Mouse (Mus musculus): ENCODE measurements around the gene Ipo11. TPM values are rescaled to one million over a fixed set of nuclear protein-coding genes. Genes with fewer than 3 reads are reported as not detected.
A peak's percentile ranks its signal among the peaks of the same experiment; 100 is the strongest.
"Not testable (repeated sequence)": the region's sequence is repeated elsewhere in the genome, so short reads cannot be mapped to it uniquely, and the experiment has no call there.

The Ipo11 gene
- polyA plus RNA-seq, 1 experiment: 13.6 TPM

- WGBS: 94% methylated on average over 1 of the region's 1 CpGs
- H3K4me1 ChIP-seq (ENCODE audit: control insufficient read depth, insufficient read depth, low read length): peaks cover 2% of the 10 kb centered on the region
- TF ChIP-seq POLR2A (IDR thresholded peaks at IDR 0.05; ENCODE audit: borderline replicate concordance, extremely low read depth, low read depth, low read length) (no peak), CTCF (IDR thresholded peaks at IDR 0.05; ENCODE audit: insufficient read depth, low read length) (no peak)
- no peak for DNase-seq
- no peak overlapping the region for H3K4me3 ChIP-seq (replicated peaks; ENCODE audit: extremely low read depth, low read depth, low read length)
Measured at GRCm38 (mm10) chr13:106942721-106943120, 6.0 kb upstream of the Ipo11 start.

GRCm38 (mm10) chr13:106941211-106941976, 4.6 kb upstream of the Ipo11 start:
- WGBS: 29% methylated on average over 7 of the region's 7 CpGs
- no peak for DNase-seq
- Histone ChIP-seq H3K4me3 (replicated peaks; ENCODE audit: extremely low read depth, low read depth, low read length) (no peak overlapping the region), H3K4me1 (ENCODE audit: control insufficient read depth, insufficient read depth, low read length) (no peaks in the 10 kb centered on the region)
- TF ChIP-seq POLR2A (IDR thresholded peaks at IDR 0.05; ENCODE audit: borderline replicate concordance, extremely low read depth, low read depth, low read length) (no peak), CTCF (IDR thresholded peaks at IDR 0.05; ENCODE audit: insufficient read depth, low read length) (no peak)

GRCm38 (mm10) chr13:106937138-106937472, 347 bp upstream of the Ipo11 start:
- 27% methylated on average over 7 of the region's 7 CpGs for WGBS
- H3K4me3 ChIP-seq (replicated peaks; ENCODE audit: extremely low read depth, low read depth, low read length): peak overlapping the region; percentile 52
- H3K4me1 ChIP-seq (ENCODE audit: control insufficient read depth, insufficient read depth, low read length): no peaks in the 10 kb centered on the region
- DNase-seq: no peak
- TF ChIP-seq CTCF (IDR thresholded peaks at IDR 0.05; ENCODE audit: insufficient read depth, low read length) (no peak), POLR2A (IDR thresholded peaks at IDR 0.05; ENCODE audit: borderline replicate concordance, extremely low read depth, low read depth, low read length) (no peak)

DNA sequence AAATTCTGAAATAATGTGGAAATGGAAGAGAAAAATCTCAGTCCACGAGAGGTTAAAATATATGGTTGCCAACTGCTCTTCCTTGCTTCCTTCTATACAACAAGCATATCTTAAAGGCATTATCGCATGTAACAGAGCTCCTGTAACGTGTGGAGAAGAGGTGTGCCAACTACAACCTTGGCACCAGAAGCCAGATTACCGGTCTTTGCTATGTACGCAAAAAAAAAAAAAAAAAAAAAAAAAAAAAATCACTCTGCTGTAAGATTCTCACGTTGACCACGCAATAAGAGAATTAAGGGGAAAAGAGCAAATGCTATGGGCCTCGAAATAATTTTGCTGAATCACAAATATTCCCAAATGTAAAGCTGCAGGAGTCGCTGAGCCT, 895 bp downstream of the Ipo11 start:
- 3% methylated on average over 9 of the region's 9 CpGs for WGBS
- TF ChIP-seq CTCF (IDR thresholded peaks at IDR 0.05; ENCODE audit: insufficient read depth, low read length): no peak
- no peak for TF ChIP-seq POLR2A (IDR thresholded peaks at IDR 0.05; ENCODE audit: borderline replicate concordance, extremely low read depth, low read depth, low read length)
- Histone ChIP-seq H3K4me1 (ENCODE audit: control insufficient read depth, insufficient read depth, low read length) (no peaks in the 10 kb centered on the region), H3K4me3 (replicated peaks; ENCODE audit: extremely low read depth, low read depth, low read length) (peak overlapping the region; percentile 87)
- no peak for DNase-seq

DNA sequence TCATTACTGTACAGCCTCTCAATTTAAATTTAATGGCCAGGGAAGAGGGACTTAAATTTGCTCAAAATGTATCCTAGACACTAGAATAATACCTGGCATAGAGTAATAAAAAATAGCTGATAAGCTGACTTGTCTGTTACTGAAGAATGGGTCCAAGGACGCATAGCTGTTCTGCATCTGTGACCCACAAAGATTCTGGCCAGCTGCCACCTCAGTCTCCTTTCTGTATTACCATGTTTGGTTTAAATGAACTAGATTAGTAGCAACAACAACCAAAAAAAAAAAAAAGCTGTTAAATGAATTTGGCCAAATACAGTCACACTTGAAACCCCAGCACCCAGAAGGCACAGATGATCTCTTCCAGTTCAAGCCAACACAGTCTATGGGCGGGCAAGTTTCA, 7.6 kb downstream of the Ipo11 start:
- TF ChIP-seq POLR2A (IDR thresholded peaks at IDR 0.05; ENCODE audit: borderline replicate concordance, extremely low read depth, low read depth, low read length) (no peak), CTCF (IDR thresholded peaks at IDR 0.05; ENCODE audit: insufficient read depth, low read length) (no peak)
- no peak for DNase-seq
- H3K4me1 ChIP-seq (ENCODE audit: control insufficient read depth, insufficient read depth, low read length): no peaks in the 10 kb centered on the region
- no peak overlapping the region for H3K4me3 ChIP-seq (replicated peaks; ENCODE audit: extremely low read depth, low read depth, low read length)
- WGBS: 81% methylated on average over 2 of the region's 2 CpGs

DNA sequence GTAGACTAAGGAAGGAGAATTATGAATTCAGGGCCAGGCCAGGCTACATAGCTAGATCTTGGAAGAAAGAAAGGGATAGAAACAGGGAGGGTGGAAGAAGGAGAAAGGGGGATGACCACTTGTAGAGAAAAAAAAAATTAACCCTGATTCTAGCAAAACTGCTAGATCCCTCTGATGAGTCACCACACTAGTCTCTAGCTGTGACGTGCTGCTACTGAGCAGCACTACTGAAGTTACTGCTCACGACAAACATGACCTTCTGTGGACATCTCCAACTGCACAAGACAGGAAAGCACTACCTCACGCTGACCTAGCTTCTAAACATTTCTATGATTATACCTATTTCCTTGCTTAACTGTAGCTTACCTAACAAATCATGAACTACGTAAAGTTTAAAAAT, 8.5 kb downstream of the Ipo11 start:
- DNase-seq: no peak
- Histone ChIP-seq H3K4me1 (ENCODE audit: control insufficient read depth, insufficient read depth, low read length) (no peaks in the 10 kb centered on the region), H3K4me3 (replicated peaks; ENCODE audit: extremely low read depth, low read depth, low read length) (no peak overlapping the region)
- 91% methylated on average over 4 of the region's 4 CpGs for WGBS
- TF ChIP-seq CTCF (IDR thresholded peaks at IDR 0.05; ENCODE audit: insufficient read depth, low read length) (no peak), POLR2A (IDR thresholded peaks at IDR 0.05; ENCODE audit: borderline replicate concordance, extremely low read depth, low read depth, low read length) (no peak)

GRCm38 (mm10) chr13:106925921-106926320, 10.8 kb downstream of the Ipo11 start:
- WGBS: 62% methylated on average over 3 of the region's 3 CpGs
- H3K4me3 ChIP-seq (replicated peaks; ENCODE audit: extremely low read depth, low read depth, low read length); H3K4me1 ChIP-seq (ENCODE audit: control insufficient read depth, insufficient read depth, low read length); DNase-seq: not testable (repeated sequence)

DNA sequence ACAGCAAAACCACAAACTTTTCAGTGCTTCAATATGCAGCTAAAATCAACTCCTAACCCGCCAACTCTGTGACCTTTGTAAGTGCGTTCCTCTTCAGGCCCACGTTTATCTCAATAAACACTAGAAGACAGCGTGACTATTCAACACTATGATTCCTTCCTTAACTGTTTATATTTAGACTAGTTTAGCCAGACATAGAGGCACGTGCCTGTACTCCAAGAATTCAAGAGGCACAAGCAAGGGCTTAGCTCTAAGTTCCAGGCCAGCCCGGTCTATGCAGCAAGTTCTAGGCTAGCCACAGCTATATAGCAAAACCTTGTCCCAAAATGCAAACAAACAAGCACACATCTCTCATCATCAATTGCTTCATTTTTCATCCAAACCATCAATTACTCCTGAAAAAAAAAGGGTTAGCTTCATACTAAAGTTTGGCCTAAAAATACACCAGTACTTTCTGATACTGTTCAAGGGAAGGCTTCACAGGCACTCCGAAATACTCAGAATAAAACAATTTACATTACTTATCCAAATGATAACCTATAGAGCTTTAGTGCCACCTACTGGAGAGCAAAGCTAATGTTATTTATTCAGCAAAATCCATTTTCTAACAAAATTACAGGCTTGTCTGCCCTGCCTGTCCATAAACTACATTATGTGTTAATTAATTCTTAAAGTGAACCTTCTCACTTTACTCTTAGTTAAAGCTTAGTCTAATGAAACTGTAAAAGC, 18.3 kb downstream of the Ipo11 start:
- Histone ChIP-seq H3K4me3 (replicated peaks; ENCODE audit: extremely low read depth, low read depth, low read length) (no peak overlapping the region), H3K4me1 (ENCODE audit: control insufficient read depth, insufficient read depth, low read length) (no peaks in the 10 kb centered on the region)
- 45% methylated on average over 7 of the region's 7 CpGs for WGBS
- DNase-seq: no peak
- 0 out of 2 replicates have a peak, but pooled peaks have one; percentile 4 for TF ChIP-seq CTCF (IDR thresholded peaks at IDR 0.05; ENCODE audit: insufficient read depth, low read length)
- TF ChIP-seq POLR2A (IDR thresholded peaks at IDR 0.05; ENCODE audit: borderline replicate concordance, extremely low read depth, low read depth, low read length): no peak

DNA sequence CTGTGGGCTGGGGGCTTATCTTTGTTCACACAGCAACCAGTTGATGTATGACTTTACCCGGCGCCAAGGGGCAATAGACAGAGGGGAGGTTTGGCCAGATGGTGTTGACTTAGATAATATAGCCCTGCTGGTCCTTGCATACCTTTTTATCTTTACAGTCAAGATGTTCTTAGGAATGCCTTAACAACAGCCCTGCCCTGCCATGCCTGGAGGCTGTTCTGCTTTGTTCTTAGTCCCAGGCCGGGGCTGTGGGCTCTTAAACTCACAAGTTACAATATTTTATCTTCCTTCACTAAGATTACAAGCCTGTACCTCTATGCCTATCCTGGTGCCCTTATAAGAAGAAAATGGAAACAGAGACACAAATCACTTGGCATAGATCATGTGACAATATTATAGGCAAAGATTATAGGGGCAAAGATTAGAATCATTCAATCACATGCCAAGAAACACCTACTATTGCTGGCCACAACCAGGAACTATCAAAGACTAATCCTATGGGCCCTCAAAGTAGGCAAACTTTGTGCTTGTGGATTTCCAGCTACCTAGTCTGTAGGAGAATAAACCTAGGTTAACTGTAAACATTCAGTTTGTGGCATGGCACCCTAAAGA, 23.5 kb downstream of the Ipo11 start:
- 70% methylated on average over 3 of the region's 3 CpGs for WGBS
- TF ChIP-seq CTCF (IDR thresholded peaks at IDR 0.05; ENCODE audit: insufficient read depth, low read length): no peak
- no peak overlapping the region for H3K4me3 ChIP-seq (replicated peaks; ENCODE audit: extremely low read depth, low read depth, low read length)
- no peak for DNase-seq
- no peaks in the 10 kb centered on the region for H3K4me1 ChIP-seq (ENCODE audit: control insufficient read depth, insufficient read depth, low read length)

DNA sequence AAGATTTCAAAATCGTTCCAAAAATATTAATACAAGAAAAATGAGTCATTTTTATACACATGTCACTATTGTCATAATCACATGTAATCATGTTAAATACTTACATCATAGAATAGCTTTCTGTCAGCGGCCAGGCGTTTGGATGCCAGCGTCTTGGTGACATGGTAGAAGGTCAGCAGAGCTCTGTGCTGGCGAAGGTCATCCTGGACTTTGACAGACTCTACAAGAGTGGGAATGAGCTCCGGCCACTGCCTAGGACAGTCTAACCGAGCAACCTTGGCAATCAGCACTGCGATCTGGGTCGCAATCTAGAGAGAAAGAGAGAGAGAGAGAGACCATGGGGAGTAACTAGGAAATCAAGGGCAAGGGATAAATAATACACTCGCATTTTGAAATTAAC, 26.7 kb downstream of the Ipo11 start:
- DNase-seq: no peak
- 93% methylated on average over 10 of the region's 10 CpGs for WGBS
- Histone ChIP-seq H3K4me1 (ENCODE audit: control insufficient read depth, insufficient read depth, low read length) (no peaks in the 10 kb centered on the region), H3K4me3 (replicated peaks; ENCODE audit: extremely low read depth, low read depth, low read length) (no peak overlapping the region)
- TF ChIP-seq CTCF (IDR thresholded peaks at IDR 0.05; ENCODE audit: insufficient read depth, low read length) (no peak), POLR2A (IDR thresholded peaks at IDR 0.05; ENCODE audit: borderline replicate concordance, extremely low read depth, low read depth, low read length) (no peak)
